Mouse (Mus musculus) limb, embryonic 13.5 days (tissue): Measurements from ENCODE around the gene Prps2. TPM values are rescaled to one million over a fixed set of nuclear protein-coding genes. Genes with fewer than 3 reads are reported as not detected.
A peak's percentile ranks its signal among the peaks of the same experiment; 100 is the strongest.
"Not testable (repeated sequence)": the region's sequence is repeated elsewhere in the genome, so short reads cannot be mapped to it uniquely, and the experiment has no call there.

Experiments
- ATAC-seq: fragments of 200-750 bp; cut with Nextera tagmentation; 2 replicates; pipeline ENCODE4 v1.8.0; 2017; ENCODE audit warnings: low read depth, moderate number of reproducible peaks, moderate TSS enrichment; ENCODE audit not compliant: low FRiP score
- H3K27ac ChIP-seq: fragments of 300-500 bp; sonication (generic); 2 replicates; pipeline ENCODE4 v1.5.1; 2015; ENCODE audit warnings: inconsistent platforms, mild to moderate bottlenecking, moderate library complexity
- H3K27me3 ChIP-seq: fragments of 300-500 bp; sonication (generic); 2 replicates; pipeline ENCODE4 v1.6.1; 2015; ENCODE audit warnings: mild to moderate bottlenecking, inconsistent platforms
- H3K36me3 ChIP-seq: fragments of 300-500 bp; sonication (generic); 2 replicates; pipeline ENCODE4 v1.6.1; 2015; ENCODE audit warnings: inconsistent platforms, mild to moderate bottlenecking, moderate library complexity
- H3K4me1 ChIP-seq: fragments of 300-500 bp; sonication (generic); 2 replicates; pipeline ENCODE4 v1.6.1; 2015; ENCODE audit warnings: inconsistent platforms
- H3K4me2 ChIP-seq: fragments of 300-500 bp; sonication (generic); replicated peaks from 2 replicates; pipeline ENCODE4 v1.6.1; 2015; ENCODE audit warnings: inconsistent platforms, mild to moderate bottlenecking, moderate library complexity
- H3K4me3 ChIP-seq: fragments of 300-500 bp; sonication (generic); 2 replicates; pipeline ENCODE4 v1.5.1; 2015; ENCODE audit warnings: moderate library complexity, mild to moderate bottlenecking, inconsistent platforms
- H3K9ac ChIP-seq: fragments of 300-500 bp; sonication (generic); 2 replicates; pipeline ENCODE4 v1.6.1; 2015; ENCODE audit warnings: mild to moderate bottlenecking, inconsistent platforms
- H3K9me3 ChIP-seq: fragments of 300-500 bp; sonication (generic); 2 replicates; pipeline ENCODE4 v1.6.1; 2016; ENCODE audit warnings: inconsistent platforms
- WGBS: fragments of 180-500 bp; shearing (Covaris S2); methylation state at CpG from one replicate; pipeline ENCODE4 v1.1.7; 2015; 5-methylcytosine and 5-hydroxymethylcytosine counted together
- polyA plus RNA-seq: library from polyadenylated mRNA; unstranded; fragments of >200 nt; fragmentation: Nextera tagmentation; extraction: Ambion mirVana; gene quantifications from 2 replicates; pipeline ENCODE4 v1.2.1, GENCODE M21; 2015

The Prps2 gene
- 13.3 and 13.9 TPM in 2 replicates for polyA plus RNA-seq

- Histone ChIP-seq H3K27me3 (peaks cover 62% of the 10 kb centered on the region), H3K9ac (peak within 1 kb of the TSS; percentile 75), H3K36me3 (no peaks in the 10 kb centered on the region), H3K27ac (peak within 1 kb of the TSS; percentile 65), H3K9me3 (no peaks in the 10 kb centered on the region), H3K4me3 (peak within 1 kb of the TSS; percentile 57), H3K4me2 (peak within 1 kb of the TSS; percentile 72), H3K4me1 (no peaks in the 10 kb centered on the region)
- 18% methylated on average over 39 of the region's 47 CpGs for WGBS
- peak; percentile 92 for ATAC-seq
These were observed at the start of gene Prps2 for GRCm38 (mm10) chrX:167382047-167382853. Gene Prps2 (minus strand): TSS chrX:167382749.

DNA sequence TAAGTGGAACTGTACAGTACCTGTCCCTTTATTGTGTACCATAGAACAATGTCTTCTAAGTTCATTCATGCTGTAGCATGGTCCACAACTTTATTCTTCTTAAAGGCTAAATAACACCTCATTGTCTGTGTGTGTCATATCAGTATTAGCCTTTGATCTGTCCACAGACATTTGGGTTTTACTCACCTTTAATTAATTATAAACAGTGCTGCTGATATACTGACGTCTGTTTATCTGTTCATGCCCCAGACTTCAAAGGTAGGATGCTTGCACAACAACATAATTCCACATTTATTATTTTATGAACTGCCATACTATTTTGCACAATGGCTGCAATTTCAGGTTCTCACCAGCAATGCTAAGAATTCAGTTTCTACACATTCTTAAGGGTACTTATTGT is 35.1 kb upstream of the Prps2 start:
- WGBS: 43% methylated on average over 1 of the region's 1 CpGs
- Histone ChIP-seq H3K4me1 (no peaks in the 10 kb centered on the region), H3K4me3 (no peak overlapping the region), H3K27me3 (peaks cover 14% of the 10 kb centered on the region; the same call in 1 of the 2 replicates), H3K9ac (no peak overlapping the region), H3K4me2 (no peak overlapping the region), H3K9me3 (no peaks in the 10 kb centered on the region), H3K27ac (no peak overlapping the region), H3K36me3 (no peaks in the 10 kb centered on the region)
- ATAC-seq: no peak

GRCm38 (mm10) chrX:167394940-167395339 is 12.4 kb upstream of the Prps2 start:
- no peak overlapping the region for H3K9ac ChIP-seq
- no peak overlapping the region for H3K4me3 ChIP-seq
- H3K27ac ChIP-seq: no peak overlapping the region
- H3K36me3 ChIP-seq: no peaks in the 10 kb centered on the region
- no peaks in the 10 kb centered on the region for H3K4me1 ChIP-seq
- 72% methylated on average over 3 of the region's 3 CpGs for WGBS
- peaks cover 25% of the 10 kb centered on the region for H3K27me3 ChIP-seq
- H3K4me2 ChIP-seq: no peak overlapping the region
- no peaks in the 10 kb centered on the region for H3K9me3 ChIP-seq
- ATAC-seq: no peak

DNA sequence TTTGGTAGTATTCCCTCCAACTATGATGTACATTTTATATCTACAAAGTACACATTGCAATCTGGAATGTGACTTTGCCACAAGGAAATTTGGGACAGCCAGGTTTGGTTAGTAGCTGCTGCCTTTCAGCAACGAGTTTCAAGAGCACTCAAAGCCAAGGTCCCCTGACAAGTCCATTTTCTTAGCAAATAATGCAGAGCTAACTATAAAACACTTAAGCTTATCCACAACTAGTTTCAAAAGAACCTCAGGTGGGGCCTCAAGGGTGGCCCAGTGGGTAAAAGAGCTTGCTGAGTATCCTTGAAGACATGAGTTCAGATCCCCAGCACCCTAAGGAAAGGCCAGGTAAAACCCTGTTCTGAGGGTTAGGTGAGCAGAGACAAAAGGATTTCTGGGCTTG is 4.1 kb upstream of the Prps2 start:
- no peaks in the 10 kb centered on the region for H3K4me1 ChIP-seq
- no peak overlapping the region for H3K9ac ChIP-seq
- WGBS: 41% methylated on average over 1 of the region's 1 CpGs
- H3K27me3 ChIP-seq: peaks cover 44% of the 10 kb centered on the region
- no peak for ATAC-seq
- H3K27ac ChIP-seq: no peak overlapping the region
- H3K36me3 ChIP-seq: no peaks in the 10 kb centered on the region
- no peak overlapping the region for H3K4me2 ChIP-seq
- no peak overlapping the region for H3K4me3 ChIP-seq
- no peaks in the 10 kb centered on the region for H3K9me3 ChIP-seq

GRCm38 (mm10) chrX:167382854-167383186 is 271 bp upstream of the Prps2 start:
- 43% methylated on average over 7 of the region's 7 CpGs for WGBS
- 0 out of 2 replicates have a peak overlapping the region, but pooled peaks have one; percentile 75 for H3K9ac ChIP-seq
- H3K9me3 ChIP-seq: no peaks in the 10 kb centered on the region
- H3K36me3 ChIP-seq: no peaks in the 10 kb centered on the region
- no peak overlapping the region for H3K27ac ChIP-seq
- peak overlapping the region; percentile 72 for H3K4me2 ChIP-seq
- peak overlapping the region; percentile 57 for H3K4me3 ChIP-seq
- H3K27me3 ChIP-seq: peaks cover 57% of the 10 kb centered on the region
- no peaks in the 10 kb centered on the region for H3K4me1 ChIP-seq
- peak; percentile 41; the same call in 1 of the 2 replicates for ATAC-seq

DNA sequence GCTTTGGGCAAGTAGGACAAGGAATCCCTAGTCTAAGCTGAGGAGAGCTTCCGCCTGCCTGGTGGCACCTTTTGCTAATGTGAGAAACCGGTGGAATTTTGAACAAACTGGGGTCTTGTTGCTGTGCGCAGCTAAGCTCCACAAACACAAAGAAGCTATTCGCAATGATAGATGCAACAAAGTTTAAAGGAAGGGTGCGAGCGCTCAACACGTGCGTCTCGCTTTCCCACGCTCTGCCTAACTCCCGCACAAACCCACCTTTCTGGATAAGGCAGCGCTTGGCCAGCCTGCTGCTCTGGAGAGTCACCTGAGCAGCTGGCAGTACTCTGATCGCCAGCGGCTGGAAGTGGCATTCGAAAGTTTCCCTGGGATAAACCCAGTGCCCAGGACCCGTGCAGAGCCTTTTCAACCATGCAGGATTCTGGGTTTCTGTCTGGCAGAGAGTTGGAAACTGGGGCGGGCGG is 934 bp downstream of the Prps2 start:
- Histone ChIP-seq H3K27ac (no peak overlapping the region), H3K9me3 (no peaks in the 10 kb centered on the region), H3K4me3 (peak overlapping the region; percentile 57), H3K4me2 (peak overlapping the region; percentile 72), H3K9ac (peak overlapping the region; percentile 75), H3K4me1 (no peaks in the 10 kb centered on the region), H3K27me3 (peaks cover 59% of the 10 kb centered on the region), H3K36me3 (no peaks in the 10 kb centered on the region)
- 18% methylated on average over 18 of the region's 18 CpGs for WGBS
- no peak for ATAC-seq

- peaks cover 51% of the 10 kb centered on the region for H3K27me3 ChIP-seq
These were observed 2.5 kb downstream of the Prps2 start for GRCm38 (mm10) chrX:167380073-167380472.

GRCm38 (mm10) chrX:167361231-167361630 is 21.3 kb downstream of the Prps2 start:
- H3K9me3 ChIP-seq, H3K9ac ChIP-seq, ATAC-seq, H3K4me3 ChIP-seq, H3K27ac ChIP-seq, H3K4me1 ChIP-seq, H3K36me3 ChIP-seq, H3K4me2 ChIP-seq: not testable (repeated sequence)
- 87% methylated on average over 3 of the region's 3 CpGs for WGBS
- peaks cover 18% of the 10 kb centered on the region for H3K27me3 ChIP-seq

More at GRCm38 (mm10) chrX:167380073-167380472, 2.5 kb downstream of the Prps2 start:
- Histone ChIP-seq H3K27ac (no peak overlapping the region), H3K9me3 (no peaks in the 10 kb centered on the region), H3K4me2 (no peak overlapping the region), H3K9ac (no peak overlapping the region), H3K4me3 (no peak overlapping the region), H3K36me3 (no peaks in the 10 kb centered on the region), H3K4me1 (no peaks in the 10 kb centered on the region)
- ATAC-seq: no peak
- WGBS: 62% methylated on average over 4 of the region's 4 CpGs

DNA sequence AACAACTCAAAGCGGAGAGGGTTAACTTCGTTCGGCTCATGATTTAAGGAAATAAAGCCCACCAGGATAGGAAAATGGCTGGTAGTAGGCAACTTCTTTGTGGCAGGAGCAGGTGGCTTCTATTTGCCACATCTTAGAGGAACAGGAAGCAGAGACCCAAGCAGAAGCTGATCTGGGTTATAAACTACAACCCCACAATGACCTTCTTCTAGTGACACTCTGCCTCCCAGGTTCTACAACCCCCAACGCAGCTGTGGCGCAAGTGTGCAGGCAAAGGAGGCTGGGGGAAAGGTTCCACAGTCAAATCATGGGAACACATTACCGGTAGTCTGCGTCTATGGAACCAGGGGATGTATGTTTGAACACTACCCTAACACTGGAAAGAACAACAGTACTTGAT is 22.8 kb downstream of the Prps2 start:
- Histone ChIP-seq H3K4me3 (no peak overlapping the region), H3K27me3 (peaks cover 18% of the 10 kb centered on the region), H3K9me3 (no peaks in the 10 kb centered on the region), H3K9ac (no peak overlapping the region), H3K36me3 (0 out of 2 replicates have a peak, but pooled peaks cover 4% of the 10 kb centered on the region), H3K4me1 (no peaks in the 10 kb centered on the region), H3K27ac (no peak overlapping the region), H3K4me2 (no peak overlapping the region)
- WGBS: 78% methylated on average over 7 of the region's 7 CpGs
- no peak for ATAC-seq

- 77% methylated on average over 2 of the region's 2 CpGs for WGBS
These were observed 25.1 kb downstream of the Prps2 start for GRCm38 (mm10) chrX:167357415-167357814.

DNA sequence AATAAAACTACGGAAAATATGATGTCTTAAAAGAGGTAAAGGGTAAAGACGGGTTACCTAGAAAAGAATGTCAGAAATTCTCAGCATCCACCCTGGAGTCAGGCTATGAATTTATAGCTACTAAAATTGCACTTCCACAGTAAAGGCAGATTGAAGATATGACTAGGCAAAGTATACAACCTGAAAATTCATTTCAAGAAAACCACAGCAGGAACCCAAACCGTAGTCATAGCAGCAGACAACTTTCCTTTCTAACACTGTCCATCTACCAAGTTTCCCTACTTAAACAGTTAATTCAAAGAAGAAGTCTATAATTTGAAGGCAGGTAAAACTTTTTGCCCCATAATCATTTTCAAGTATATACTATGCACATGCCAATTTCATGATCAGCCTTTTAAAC is 26.6 kb downstream of the Prps2 start:
- H3K4me1 ChIP-seq: no peaks in the 10 kb centered on the region
- H3K9me3 ChIP-seq: no peaks in the 10 kb centered on the region
- 68% methylated on average over 3 of the region's 3 CpGs for WGBS
- no peak overlapping the region for H3K4me3 ChIP-seq
- H3K36me3 ChIP-seq: no peaks in the 10 kb centered on the region
- no peak overlapping the region for H3K27ac ChIP-seq
- no peak overlapping the region for H3K9ac ChIP-seq
- ATAC-seq: no peak
- peaks cover 3% of the 10 kb centered on the region; the same call in 1 of the 2 replicates for H3K27me3 ChIP-seq
- H3K4me2 ChIP-seq: no peak overlapping the region

More at GRCm38 (mm10) chrX:167357415-167357814, 25.1 kb downstream of the Prps2 start:
- Histone ChIP-seq H3K4me1 (no peaks in the 10 kb centered on the region), H3K9ac (no peak overlapping the region), H3K27me3 (peaks cover 16% of the 10 kb centered on the region), H3K9me3 (no peaks in the 10 kb centered on the region), H3K27ac (no peak overlapping the region), H3K4me2 (no peak overlapping the region), H3K4me3 (no peak overlapping the region), H3K36me3 (0 out of 2 replicates have a peak, but pooled peaks cover 4% of the 10 kb centered on the region)
- no peak for ATAC-seq

DNA sequence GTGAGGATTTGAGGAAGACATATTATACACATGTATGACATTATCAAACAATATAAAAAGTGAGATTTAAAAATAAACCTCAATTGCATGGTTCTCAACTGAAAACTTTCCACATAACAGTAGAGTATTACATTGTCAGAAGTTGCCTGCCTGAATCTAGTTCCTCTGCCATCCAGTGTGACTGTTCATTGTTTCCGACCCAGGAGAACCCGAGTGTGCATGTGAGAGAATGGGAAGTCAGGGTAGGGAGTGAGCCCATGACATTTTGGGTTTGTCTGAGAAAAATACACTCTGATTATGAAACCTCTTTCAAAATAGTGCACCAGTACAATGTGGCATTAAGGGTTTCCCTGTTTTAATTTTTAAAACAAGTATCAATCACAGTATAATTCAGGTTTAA is 28.9 kb downstream of the Prps2 start:
- WGBS: 93% methylated on average over 2 of the region's 2 CpGs
- Histone ChIP-seq H3K27me3 (peaks cover 16% of the 10 kb centered on the region; the same call in 1 of the 2 replicates), H3K4me2 (no peak overlapping the region), H3K4me1 (no peaks in the 10 kb centered on the region), H3K36me3 (no peaks in the 10 kb centered on the region; the same call in 1 of the 2 replicates), H3K4me3 (no peak overlapping the region), H3K27ac (no peak overlapping the region), H3K9ac (no peak overlapping the region), H3K9me3 (no peaks in the 10 kb centered on the region)
- ATAC-seq: no peak
